Comparison of ENCODE assay signal across 8 mouse cellular contexts in the genomic region with DNA sequence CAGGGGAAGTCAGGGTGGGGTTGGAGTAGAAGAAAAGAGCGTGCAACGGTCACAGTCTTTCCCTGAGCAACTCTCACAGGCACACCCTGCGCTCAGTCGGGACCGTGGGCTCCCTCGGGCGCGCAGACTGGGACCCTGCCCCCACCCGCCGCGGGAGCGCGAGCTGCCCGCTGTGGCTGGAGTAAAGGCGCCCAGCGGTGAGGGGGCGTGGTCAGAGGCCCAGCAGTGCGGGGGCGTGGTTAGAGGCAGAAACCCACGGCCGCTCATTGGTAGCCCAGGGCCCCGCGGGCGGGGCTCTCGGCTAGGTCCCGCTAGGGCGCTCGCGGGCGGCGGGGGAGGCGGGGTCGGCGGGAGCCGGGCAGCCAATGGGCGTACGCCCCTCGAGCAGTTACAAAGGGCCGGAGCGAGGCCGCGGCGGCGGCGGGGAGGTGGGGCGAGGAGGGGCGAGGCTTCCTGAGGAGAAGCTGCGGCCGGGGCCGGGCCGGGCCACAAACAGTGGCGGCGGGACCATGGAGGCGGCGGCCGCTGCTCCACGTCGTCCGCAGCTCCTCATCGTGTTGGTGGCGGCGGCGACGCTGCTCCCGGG. TPM values are rescaled to one million over a fixed set of nuclear protein-coding genes. Genes with fewer than 3 reads are reported as not detected.
DNase-seq lines count a peak whose midpoint lies in the region; ATAC-seq and TF ChIP-seq lines count a peak whose summit lies in the region.

TSS of gene Tgfbr1 (plus strand) at position 420 of the 586 bp plus-strand sequence.

- no peaks in the 10 kb centered on the region for H3K27me3 ChIP-seq in Patski
- H3K27me3 ChIP-seq in hindbrain, embryonic 13.5 days: no peaks in the 10 kb centered on the region

- peak within 1 kb of the TSS; percentile 91 for H3K27ac ChIP-seq in hindbrain, embryonic 13.5 days

- in situ Hi-C loops in Patski (cut with MboI; ENCODE audit: low pct_unique_long_range_greater_than_20kb): loop anchor here (5.0 kb wide), 4 partner anchors 36 to 231 kb away; no protein-coding TSS in a partner anchor

- POLR2A ChIA-PET in Patski (lab: Charles Lee): interaction anchor here (1.0 to 1.5 kb wide), 2 partner anchors 57 to 122 kb away, joined by 3 to 7 read pairs; no protein-coding TSS in a partner anchor

- peak; percentile 98 for ATAC-seq in Patski
- ATAC-seq in hindbrain, embryonic 13.5 days (ENCODE audit: low FRiP score): peak; percentile 98

- 1% methylated on average over 46 of the region's 65 CpGs for WGBS in hindbrain, embryonic 13.5 days

- peaks cover 37% of the 10 kb centered on the region for H3K4me1 ChIP-seq in hindbrain, embryonic 13.5 days (replicated peaks)

- H3K9me3 ChIP-seq in hindbrain, embryonic 13.5 days: no peaks in the 10 kb centered on the region

- no peak for TF ChIP-seq CTCF in Patski (IDR thresholded peaks at IDR 0.05)

- no peaks in the 10 kb centered on the region for H3K36me3 ChIP-seq in hindbrain, embryonic 13.5 days

- H3K4me2 ChIP-seq in hindbrain, embryonic 13.5 days: peak within 1 kb of the TSS; percentile 90

- H3K9ac ChIP-seq in hindbrain, embryonic 13.5 days: peak within 1 kb of the TSS; percentile 95

- peak within 1 kb of the TSS; percentile 96 for H3K4me3 ChIP-seq in hindbrain, embryonic 13.5 days

- peak; percentile 81 for DNase-seq in Patski (ENCODE audit: low read depth, low spot score)
- peak; percentile 88 to 92 for DNase-seq in cerebellum, postnatal 14 days
- peak; percentile 93 to 94 for DNase-seq in frontal cortex, postnatal 14 days (ENCODE audit: low spot score in 2 of 2)
- DNase-seq in layer of hippocampus, postnatal 25 days (ENCODE audit: extremely low spot score in 1 of 2, low spot score in 1 of 2): peak; percentile 85 to 87
- peak; percentile 99 for DNase-seq in lung, postnatal 25 days (ENCODE audit: low spot score)
- DNase-seq in retina, embryonic 14.5 days (ENCODE audit: low spot score): peak; percentile 99
- peak; percentile 100 for DNase-seq in thymus, postnatal 4 days

- CTCF ChIA-PET in Patski (lab: Charles Lee): interaction anchor here (0.9 to 2.3 kb wide), 9 partner anchors 9 to 154 kb away, joined by 3 to 15 read pairs (median 3); no protein-coding TSS in a partner anchor

RNA-seq across cellular contexts. Expression of gene Tgfbr1, which starts in this region (rescaled TPM):
- 12.9 TPM for polyA plus RNA-seq in Patski (2021)
- 46.1 and 50.2 TPM in 2 replicates for polyA plus RNA-seq in hindbrain, embryonic 13.5 days (2015; fragmentation: Nextera tagmentation; extraction: Ambion mirVana)
- 10 to 100 TPM; 25.2 to 28.4 TPM for total RNA-seq in layer of hippocampus, postnatal 25 days (2021)

Comparison
In these comparisons a context has a peak if more than half of its experiments do, and no peak if none do; other contexts are left out.
1. Peak in every context shown above with its lines: DNase-seq, ATAC-seq, H3K4me3 ChIP-seq and H3K27ac ChIP-seq.